Mouse (Mus musculus): ENCODE measurements around the gene Mogat2. TPM values are rescaled to one million over a fixed set of nuclear protein-coding genes. Genes with fewer than 3 reads are reported as not detected.

Gene Mogat2
- total RNA-seq (2021) = under 1 TPM in 1 of 2 experiments, not detected in 1; 0.49 TPM

DNA sequence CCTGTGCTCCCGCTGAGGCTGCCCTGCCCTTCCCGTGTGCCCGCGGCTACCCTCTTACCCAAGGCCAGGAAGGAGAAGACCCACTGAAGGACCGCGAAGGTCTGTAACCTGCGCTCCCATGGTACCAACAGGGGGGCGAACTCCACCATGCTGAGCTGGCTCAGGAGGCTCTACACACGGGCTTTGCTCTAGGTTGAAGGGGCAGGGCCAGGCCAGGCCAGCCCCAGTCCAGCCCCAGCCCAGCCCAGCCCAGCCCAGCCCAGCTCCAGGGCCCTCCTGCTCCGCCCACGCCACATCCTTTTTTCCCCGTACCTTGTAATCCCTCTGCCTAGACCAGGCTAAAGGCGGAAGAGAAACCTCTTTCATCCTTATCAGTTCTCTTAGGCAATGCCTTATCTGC lies at the start of gene Mogat2:
Gene Mogat2 (minus strand): TSS at position 203 of the 400 bp plus-strand sequence.
- no peak for DNase-seq (ENCODE audit: extremely low spot score in 1 of 2, low spot score in 2 of 2)
- intact Hi-C loops (cut with DNase I) = no loop called here

DNA sequence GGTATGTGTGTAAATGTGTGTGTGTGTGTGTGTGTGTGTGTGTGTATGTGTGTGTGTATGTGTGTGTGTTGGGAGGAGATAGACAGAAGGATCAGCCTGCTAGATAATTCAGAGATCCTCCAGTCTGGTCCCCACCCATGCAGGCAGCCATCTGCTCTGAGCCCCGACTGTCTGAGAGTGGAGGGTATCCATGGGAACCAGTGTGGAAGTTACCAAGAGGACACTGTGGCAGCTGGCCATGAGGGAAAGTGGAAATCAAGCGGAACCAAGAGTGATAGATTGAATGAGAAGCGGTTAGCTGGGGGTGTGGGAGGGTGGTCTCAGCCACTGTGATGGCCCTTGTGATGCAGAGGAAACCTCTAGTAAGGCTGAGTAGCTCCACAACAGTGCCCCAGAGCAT lies 48.9 kb upstream of the Mogat2 start:
- DNase-seq (ENCODE audit: extremely low spot score in 1 of 2, low spot score in 2 of 2) = peak; percentile 78
- intact Hi-C loops (cut with DNase I) = no loop called here

- intact Hi-C loops (cut with DNase I) = loop anchor here (10.0 kb wide), 1 partner anchor 175 kb away; no protein-coding TSS in a partner anchor
- no peak for DNase-seq (ENCODE audit: extremely low spot score in 1 of 2, low spot score in 2 of 2)
These were observed 41.2 kb upstream of the Mogat2 start for GRCm38 (mm10) chr7:99279586-99279985.

GRCm38 (mm10) chr7:99278309-99278708 lies 39.9 kb upstream of the Mogat2 start:
- intact Hi-C loops (cut with DNase I) = loop anchor here (10.0 kb wide), 1 partner anchor 176 kb away; no protein-coding TSS in a partner anchor
- DNase-seq (ENCODE audit: extremely low spot score in 1 of 2, low spot score in 2 of 2) = no peak

- DNase-seq (ENCODE audit: extremely low spot score in 1 of 2, low spot score in 2 of 2) = no peak
- intact Hi-C loops (cut with DNase I) = loop anchor here (10.0 kb wide), 1 partner anchor 178 kb away; no protein-coding TSS in a partner anchor
These were observed 38.3 kb upstream of the Mogat2 start for GRCm38 (mm10) chr7:99276679-99277078.

DNA sequence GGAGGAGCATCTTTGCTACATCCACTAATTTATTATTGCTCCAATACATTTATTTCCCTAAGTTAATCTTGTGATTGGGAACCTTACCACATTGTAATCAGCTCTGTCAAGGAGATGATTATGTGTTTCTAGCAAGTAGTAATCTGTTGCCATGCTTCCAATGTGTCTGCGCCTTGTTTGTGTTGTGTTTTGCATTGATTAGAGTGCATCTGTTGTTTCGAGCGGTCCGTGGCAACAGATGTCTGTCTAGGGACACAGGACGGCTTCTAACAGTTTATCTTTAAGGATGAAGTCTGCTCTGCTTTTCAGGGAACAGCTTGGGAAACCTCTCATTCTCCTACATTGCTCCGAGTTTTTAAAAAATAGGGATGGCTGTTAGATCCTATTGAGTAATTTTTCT lies 36.7 kb upstream of the Mogat2 start:
- intact Hi-C loops (cut with DNase I) = loop anchor here (10.0 kb wide), 1 partner anchor 180 kb away; no protein-coding TSS in a partner anchor

DNA sequence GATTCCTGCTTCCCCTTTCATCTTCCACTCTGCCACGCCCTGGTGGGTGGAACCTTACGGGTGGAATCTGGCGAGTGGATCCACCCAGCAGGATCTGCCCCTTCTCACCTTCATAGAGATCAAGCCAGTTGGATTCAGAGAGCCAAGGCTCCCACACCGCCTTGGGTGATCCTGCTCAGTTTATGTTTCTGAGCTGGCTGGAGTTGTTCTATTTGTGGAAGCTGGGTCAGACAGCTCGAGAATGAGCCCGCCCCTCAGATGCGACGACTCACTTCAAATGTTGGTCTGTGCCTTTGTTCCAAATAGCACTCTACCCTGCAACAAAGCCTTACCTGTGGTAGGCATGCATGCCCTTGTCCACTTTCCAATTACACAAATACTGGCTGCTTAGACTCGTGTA lies 33.2 kb upstream of the Mogat2 start:
- intact Hi-C loops (cut with DNase I) = loop anchor here (10.0 kb wide), 1 partner anchor 183 kb away; no protein-coding TSS in a partner anchor
- no peak for DNase-seq (ENCODE audit: extremely low spot score in 1 of 2, low spot score in 2 of 2)

More for the DNA sequence above, 36.7 kb upstream of the Mogat2 start:
- DNase-seq (ENCODE audit: extremely low spot score in 1 of 2, low spot score in 2 of 2) = no peak

DNA sequence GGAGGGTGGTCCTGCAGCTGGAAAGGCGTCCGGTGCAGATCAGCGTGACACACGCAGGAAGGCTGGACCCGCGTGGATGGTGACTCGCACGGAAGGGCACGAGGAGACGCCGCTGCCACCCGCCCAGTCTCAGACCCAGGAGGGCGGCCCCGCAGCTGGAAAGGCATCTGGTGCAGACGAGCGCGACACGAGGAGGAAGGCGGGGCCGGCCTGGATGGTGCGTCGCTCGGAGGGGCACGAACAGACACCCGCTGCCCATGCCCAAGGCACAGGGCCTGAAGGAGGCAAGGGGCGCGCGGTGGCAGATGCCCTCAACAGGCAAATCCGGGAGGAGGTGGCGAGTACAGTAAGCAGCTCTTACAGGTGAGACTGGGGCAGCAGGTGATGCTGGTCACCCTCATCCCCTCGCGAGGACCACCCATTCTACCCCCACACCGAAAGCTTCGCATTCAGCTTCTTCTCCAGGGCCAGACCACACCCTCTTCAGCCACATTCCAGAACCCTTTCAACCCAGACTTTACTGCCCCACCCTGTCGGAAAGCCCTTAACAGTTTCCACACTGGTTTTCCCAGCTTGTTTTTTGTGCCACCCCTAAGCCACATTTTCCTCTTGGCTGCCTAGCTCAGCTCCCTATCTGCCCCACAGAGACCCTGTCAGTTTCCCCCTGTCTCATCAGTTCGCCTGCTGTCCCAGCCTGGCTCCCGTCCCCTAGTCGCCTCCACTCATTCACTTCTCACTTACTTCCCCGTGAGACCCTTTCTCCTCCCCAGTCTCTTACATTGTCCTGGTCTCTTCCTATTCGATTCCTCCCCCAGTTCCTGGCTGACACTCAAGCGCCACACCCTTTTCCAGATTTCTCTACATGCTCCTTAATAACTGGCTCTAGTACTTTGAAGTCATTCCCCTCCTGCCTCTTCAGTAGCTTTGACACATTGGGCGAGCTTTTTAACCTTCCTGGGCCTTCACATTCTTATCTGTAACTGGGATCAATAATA lies 30.8 kb upstream of the Mogat2 start:
- intact Hi-C loops (cut with DNase I) = loop anchor here (5.0 kb wide), 1 partner anchor 98 kb away; no protein-coding TSS in a partner anchor
- peak in 1 of 2 experiments; percentile 68 for DNase-seq (ENCODE audit: extremely low spot score in 1 of 2, low spot score in 2 of 2)

GRCm38 (mm10) chr7:99268506-99268900 lies 30.1 kb upstream of the Mogat2 start:
- intact Hi-C loops (cut with DNase I) = loop anchor here (5.0 kb wide), 1 partner anchor 99 kb away; no protein-coding TSS in a partner anchor
- peak in 1 of 2 experiments; percentile 46 for DNase-seq (ENCODE audit: extremely low spot score in 1 of 2, low spot score in 2 of 2)

DNA sequence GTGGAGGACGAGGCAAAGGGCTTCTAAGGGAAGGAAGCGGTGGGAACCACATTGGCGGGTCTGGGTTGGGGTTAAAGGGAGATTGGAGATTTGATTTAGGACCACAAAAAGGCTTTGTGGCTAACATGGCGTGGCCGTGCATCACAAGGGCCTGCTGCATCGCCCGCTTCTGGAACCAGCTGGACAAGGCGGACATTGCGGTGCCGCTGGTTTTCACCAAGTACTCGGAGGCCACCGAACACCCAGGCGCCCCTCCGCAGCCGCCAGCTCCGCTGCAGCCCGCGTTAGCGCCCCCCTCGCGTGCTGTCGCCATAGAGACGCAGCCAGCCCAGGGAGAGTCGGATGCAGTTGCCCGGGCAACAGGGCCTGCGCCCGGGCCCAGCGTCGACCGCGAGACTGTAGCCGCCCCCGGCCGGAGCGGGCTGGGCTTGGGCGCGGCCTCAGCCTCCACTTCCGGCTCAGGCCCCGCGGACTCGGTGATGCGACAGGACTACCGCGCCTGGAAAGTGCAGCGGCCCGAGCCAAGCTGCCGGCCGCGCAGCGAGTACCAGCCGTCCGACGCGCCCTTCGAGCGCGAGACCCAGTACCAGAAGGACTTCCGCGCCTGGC lies 29.6 kb upstream of the Mogat2 start:
- intact Hi-C loops (cut with DNase I) = loop anchor here (5.0 kb wide), 1 partner anchor 99 kb away; no protein-coding TSS in a partner anchor
- peak; percentile 80 to 90 for DNase-seq (ENCODE audit: extremely low spot score in 1 of 2, low spot score in 2 of 2)

GRCm38 (mm10) chr7:99267251-99267896 lies 29.0 kb upstream of the Mogat2 start, which contains the start of gene Map6:
Map6 (plus strand) TSS chr7:99267447.
- DNase-seq (ENCODE audit: extremely low spot score in 1 of 2, low spot score in 2 of 2) = peak; percentile 69 to 77
- intact Hi-C loops (cut with DNase I) = loop anchor here (5.0 kb wide), 1 partner anchor 100 kb away; no protein-coding TSS in a partner anchor

GRCm38 (mm10) chr7:99264597-99264996 lies 26.2 kb upstream of the Mogat2 start:
- no peak for DNase-seq (ENCODE audit: extremely low spot score in 1 of 2, low spot score in 2 of 2)
- intact Hi-C loops (cut with DNase I) = no loop called here

DNA sequence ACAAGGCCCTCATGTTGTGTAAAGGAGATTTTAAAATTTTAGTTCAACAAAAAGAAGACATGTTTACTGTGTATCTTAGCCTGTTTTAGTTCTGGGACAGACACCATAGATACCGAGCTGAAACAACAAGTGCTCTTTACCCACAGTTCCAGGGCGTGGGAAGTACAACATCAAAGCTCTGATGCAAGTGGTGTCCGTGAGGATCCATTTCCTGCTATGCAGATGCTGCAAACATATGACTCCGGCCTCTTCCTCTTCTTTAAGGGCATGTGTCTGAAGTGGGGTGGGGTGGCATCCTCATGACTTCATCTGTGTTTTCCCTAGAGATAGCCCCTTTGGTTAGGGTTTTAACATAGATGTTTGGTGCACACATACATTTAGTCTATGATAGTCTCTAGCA lies 25.1 kb upstream of the Mogat2 start:
- intact Hi-C loops (cut with DNase I) = no loop called here
- DNase-seq (ENCODE audit: extremely low spot score in 1 of 2, low spot score in 2 of 2) = no peak

DNA sequence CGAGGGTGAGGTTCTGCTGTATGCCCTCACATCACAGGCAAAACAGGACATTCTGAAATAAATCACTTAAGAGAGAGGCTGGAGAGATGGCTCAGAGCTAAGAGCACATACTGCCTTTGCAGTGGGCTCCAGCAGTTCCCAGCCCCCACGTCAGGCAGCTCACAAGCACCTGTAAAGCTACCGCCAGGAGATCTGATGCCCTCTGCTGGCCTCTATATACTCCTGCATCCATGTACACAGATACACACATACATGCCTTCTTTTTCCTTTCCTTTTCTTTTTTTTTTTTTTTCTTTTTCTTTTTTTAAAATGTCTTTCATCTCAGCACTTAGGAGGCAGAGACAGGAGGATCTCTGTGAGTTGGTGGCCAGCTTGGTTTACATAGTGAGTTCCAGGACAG lies 23.5 kb upstream of the Mogat2 start:
- intact Hi-C loops (cut with DNase I) = no loop called here
- DNase-seq (ENCODE audit: extremely low spot score in 1 of 2, low spot score in 2 of 2) = no peak

DNA sequence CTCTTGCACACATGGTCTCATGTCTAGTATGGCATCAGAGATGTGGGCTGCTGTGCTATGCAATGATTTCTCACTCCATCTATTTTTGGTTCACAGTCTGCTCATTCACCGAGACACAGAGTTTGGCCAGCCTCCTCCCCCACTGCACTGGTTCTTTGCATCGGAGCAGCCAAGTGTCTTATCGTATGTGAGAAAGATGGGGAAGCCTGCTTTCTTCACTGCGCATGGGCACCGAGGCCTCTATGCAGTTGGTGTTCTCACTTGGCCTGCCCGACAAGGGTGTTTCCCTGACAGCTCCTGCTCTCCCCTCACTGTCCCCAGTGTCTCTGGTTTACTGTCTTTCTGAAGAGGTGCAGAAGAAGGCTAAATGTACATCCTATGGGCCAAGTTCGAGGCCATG lies 16.6 kb upstream of the Mogat2 start:
- peak; percentile 57 to 61 for DNase-seq (ENCODE audit: extremely low spot score in 1 of 2, low spot score in 2 of 2)
- intact Hi-C loops (cut with DNase I) = no loop called here

DNA sequence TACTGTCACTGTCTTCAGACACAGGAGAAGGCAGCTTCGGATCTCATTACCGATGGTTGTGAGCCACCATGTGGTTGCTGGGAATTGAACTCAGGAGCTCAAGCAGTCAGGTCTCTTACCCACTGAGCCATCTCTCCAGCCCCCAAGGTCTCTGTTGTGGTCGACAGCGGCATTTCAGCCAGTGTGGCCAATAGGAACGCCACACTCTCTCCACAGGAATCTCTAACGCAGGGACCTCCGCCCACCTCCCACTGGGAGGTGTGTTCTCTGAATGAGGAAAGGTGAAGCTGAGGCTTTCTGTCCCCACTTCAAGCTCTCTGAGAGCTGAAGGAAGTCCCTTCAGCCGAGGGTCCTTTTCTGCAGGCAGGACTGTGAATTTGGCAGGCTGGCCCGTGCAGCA lies 12.0 kb upstream of the Mogat2 start:
- intact Hi-C loops (cut with DNase I) = loop anchor here (5.0 kb wide), 1 partner anchor 143 kb away; no protein-coding TSS in a partner anchor
- no peak for DNase-seq (ENCODE audit: extremely low spot score in 1 of 2, low spot score in 2 of 2)

- intact Hi-C loops (cut with DNase I) = no loop called here
These were observed 11.1 kb upstream of the Mogat2 start for GRCm38 (mm10) chr7:99249582-99249911.

GRCm38 (mm10) chr7:99248906-99249581 lies 10.6 kb upstream of the Mogat2 start:
- no peak for DNase-seq (ENCODE audit: extremely low spot score in 1 of 2, low spot score in 2 of 2)
- intact Hi-C loops (cut with DNase I) = no loop called here

More at GRCm38 (mm10) chr7:99249582-99249911, 11.1 kb upstream of the Mogat2 start:
- peak in 1 of 2 experiments; percentile 52 for DNase-seq (ENCODE audit: extremely low spot score in 1 of 2, low spot score in 2 of 2)

Measured in left cerebral cortex, postnatal 10 days (tissue).